Mouse (Mus musculus): ENCODE measurements around the gene Nup37.

Gene Nup37

DNA sequence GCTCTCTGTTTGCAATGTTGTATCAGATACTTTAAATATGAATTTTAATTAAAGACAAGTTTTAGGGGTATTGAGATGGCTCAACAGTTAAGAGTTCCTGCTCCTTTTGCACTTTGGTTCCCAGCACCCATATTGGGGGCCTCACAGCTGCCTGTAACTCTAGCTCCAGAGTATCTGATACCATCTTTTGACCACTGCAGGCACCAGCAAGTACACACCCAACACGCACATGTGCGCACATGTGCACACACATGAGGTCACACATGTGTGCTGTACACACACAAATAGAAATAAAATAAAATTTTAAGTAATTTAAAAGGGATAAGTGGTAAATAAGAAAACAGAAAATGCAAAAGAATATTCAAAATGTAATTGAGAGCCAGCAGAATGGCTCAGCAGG lies 81.2 kb downstream of the Nup37 start:
- no peak for DNase-seq (ENCODE audit: low read depth)

All from c-Kit-positive CD71-negative TER-119-negative erythroid progenitor cells, embryonic 14.5 days (primary cell).